Mouse (Mus musculus) limb, embryonic 10.5 days (tissue): ENCODE results near the gene Gm28038. TPM values are rescaled to one million over a fixed set of nuclear protein-coding genes. Genes with fewer than 3 reads are reported as not detected.

Source experiments
- polyA plus RNA-seq: library from polyadenylated mRNA; unstranded; fragments of >200 nt; fragmentation: Nextera tagmentation; extraction: Ambion mirVana; gene quantifications from 2 replicates; pipeline ENCODE4 v1.2.1, GENCODE M21; 2016

Gene Gm28038
- polyA plus RNA-seq, 1 experiment from 2014 or later = not detected

Other genes with a start within 250 kb of the Gm28038 start
- 38.6 and 45.0 TPM in 2 replicates for gene Wdr34, start 232.2 kb upstream of the Gm28038 start, polyA plus RNA-seq
- 854 and 929 TPM in 2 replicates for gene Set, start 223.7 kb upstream of the Gm28038 start, polyA plus RNA-seq
- gene Pkn3, start 203.4 kb upstream of the Gm28038 start, polyA plus RNA-seq = 13.5 and 14.7 TPM in 2 replicates
- gene Zdhhc12, start 187.4 kb upstream of the Gm28038 start, polyA plus RNA-seq = 35.6 and 37.2 TPM in 2 replicates
- gene Zer1, start 156.5 kb upstream of the Gm28038 start, polyA plus RNA-seq = 6.5 and 9.3 TPM in 2 replicates
- 6.8 and 8.1 TPM in 2 replicates for gene Tbc1d13, start 147.3 kb upstream of the Gm28038 start, polyA plus RNA-seq
- gene Endog, start 109.5 kb upstream of the Gm28038 start, polyA plus RNA-seq = 15.2 and 19.5 TPM in 2 replicates
- gene Spout1, start 102.6 kb upstream of the Gm28038 start, polyA plus RNA-seq = 104 and 107 TPM in 2 replicates
- gene Kyat1, start 75.2 kb upstream of the Gm28038 start, polyA plus RNA-seq = 7.5 and 8.4 TPM in 2 replicates
- gene Lrrc8a, start 43.3 kb upstream of the Gm28038 start, polyA plus RNA-seq = 44.4 and 46.0 TPM in 2 replicates
- gene Gm28035, start 40.5 kb upstream of the Gm28038 start, polyA plus RNA-seq = 0.04 and 0.08 TPM in 2 replicates
- 1.4 and 3.3 TPM in 2 replicates for gene Phyhd1, start 14.8 kb upstream of the Gm28038 start, polyA plus RNA-seq
- 26.8 and 27.5 TPM in 2 replicates for gene Dolk, start 5.3 kb downstream of the Gm28038 start, polyA plus RNA-seq
- 74.4 and 77.1 TPM in 2 replicates for gene Nup188, start 5.4 kb downstream of the Gm28038 start, polyA plus RNA-seq
- gene Sh3glb2, start 78.3 kb downstream of the Gm28038 start, polyA plus RNA-seq = 76.5 and 90.3 TPM in 2 replicates
- 30.8 and 33.3 TPM in 2 replicates for gene Miga2, start 83.2 kb downstream of the Gm28038 start, polyA plus RNA-seq
- 37.6 and 45.4 TPM in 2 replicates for gene Dolpp1, start 111.2 kb downstream of the Gm28038 start, polyA plus RNA-seq
- gene Crat, start 134.8 kb downstream of the Gm28038 start, polyA plus RNA-seq = 21.9 and 22.9 TPM in 2 replicates
- 172 and 177 TPM in 2 replicates for gene Ptpa, start 135.0 kb downstream of the Gm28038 start, polyA plus RNA-seq
- 2.2 and 2.9 TPM in 2 replicates for gene Ier5l, start 193.2 kb downstream of the Gm28038 start, polyA plus RNA-seq